In the genomic region with DNA sequence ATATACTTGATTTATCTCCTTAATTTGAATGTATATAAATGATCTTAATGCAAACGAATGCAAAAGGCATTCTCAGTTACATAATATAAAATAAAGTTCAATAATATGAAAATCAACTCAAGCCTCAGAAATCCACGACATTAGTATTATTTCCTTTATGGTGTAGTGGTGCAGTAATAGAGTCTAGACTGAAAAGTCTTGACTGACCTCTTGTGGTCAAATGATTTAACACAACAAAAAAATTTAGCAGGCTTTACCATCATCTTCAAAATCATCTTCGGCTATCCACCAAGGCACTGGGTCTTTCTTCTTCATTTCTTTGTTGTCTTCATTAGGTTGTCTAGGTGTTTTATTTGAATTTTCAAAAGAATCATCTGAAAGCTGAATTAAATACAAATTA, we compare ENCODE assay signal across 9 mouse cellular contexts. TPM values are rescaled to one million over a fixed set of nuclear protein-coding genes. Genes with fewer than 3 reads are reported as not detected.
DNase-seq lines count a peak whose midpoint lies in the region; ATAC-seq and TF ChIP-seq lines count a peak whose summit lies in the region.
"Had no signal": no experiment of that assay in that cellular context is flagged by ENCODE, and none has a peak within 500 bp of the region (broad histone marks: within the 10 kb centered on the region; RNA-seq: fewer than 3 reads in every experiment).

No protein-coding gene starts in this region.

- no peaks in the 10 kb centered on the region for H3K9me3 ChIP-seq in lung, embryonic 14.5 days (ENCODE audit: low read depth, low read length)

- no peak overlapping the region for H3K27ac ChIP-seq in lung, embryonic 14.5 days (ENCODE audit: low read depth)

- no peak overlapping the region for H3K4me3 ChIP-seq in lung, embryonic 14.5 days (ENCODE audit: low read depth, low read length)
- H3K4me3 ChIP-seq: myocyte had no signal

- H3K4me2 ChIP-seq in lung, embryonic 14.5 days = no peak overlapping the region

- 35% methylated on average over 3 of the region's 3 CpGs for WGBS in lung, embryonic 14.5 days

- H3K9ac ChIP-seq in lung, embryonic 14.5 days = no peak overlapping the region

- TF ChIP-seq CTCF in lung, embryonic 14.5 days (IDR thresholded peaks at IDR 0.05; ENCODE audit: low read depth) = peak; percentile 59

- peak; percentile 62 for DNase-seq in embryo, embryonic 10.5 days (ENCODE audit: low spot score)
- DNase-seq in embryo, embryonic 9.5 days (ENCODE audit: extremely low spot score) = no peak
- DNase-seq in lung, embryonic 14.5 days = peak; percentile 72
- no peak for DNase-seq in lung, postnatal 4 days
- DNase-seq in retina, postnatal 1 day = peak; percentile 43
- DNase-seq in heart, adult 9 months (ENCODE audit: low spot score in 2 of 2) = no peak
- no peak for DNase-seq in adrenal gland, postnatal 36 days

- no peaks in the 10 kb centered on the region for H3K4me1 ChIP-seq in lung, embryonic 14.5 days (ENCODE audit: insufficient read depth)

- no peaks in the 10 kb centered on the region for H3K27me3 ChIP-seq in lung, embryonic 14.5 days (ENCODE audit: insufficient read depth, low read length)

- H3K36me3 ChIP-seq in lung, embryonic 14.5 days (ENCODE audit: insufficient read depth) = peaks cover 27% of the 10 kb centered on the region; the same call in 1 of the 2 replicates

- peak; percentile 62 for ATAC-seq in lung, embryonic 14.5 days (ENCODE audit: insufficient read depth)
- peak; percentile 56 to 76; a peak in 3 of 4 replicates for ATAC-seq in hematopoietic stem cell, adult 5-6 weeks (replicated peaks in 1 of 2; ENCODE audit: insufficient read depth in 1 of 2, low FRiP score in 2 of 2, low TSS enrichment in 1 of 2, low read depth in 1 of 2, poor library complexity in 2 of 2, severe bottlenecking in 2 of 2)

RNA-seq across cellular contexts. Expression of gene Cep162, which starts 7.2 kb away (rescaled TPM):
- polyA plus RNA-seq in lung, embryonic 14.5 days (2014; fragmentation: Nextera tagmentation; extraction: Ambion mirVana) = 8.1 and 8.3 TPM in 2 replicates
- total RNA-seq in hematopoietic stem cell, adult 5-6 weeks (2017) = 17.5 and 35.6 TPM in 2 replicates
- 1 to 10 TPM; 5.0 to 5.2 TPM for total RNA-seq in adrenal gland, postnatal 36 days (2021)

Comparison
In these comparisons a context has a peak if more than half of its experiments do, and no peak if none do; other contexts are left out.
1. DNase-seq: peak in embryo, embryonic 10.5 days (single experiment), lung, embryonic 14.5 days (single experiment) and retina, postnatal 1 day (single experiment); none in embryo, embryonic 9.5 days (single experiment), lung, postnatal 4 days (0 of 2), heart, adult 9 months (0 of 2) and adrenal gland, postnatal 36 days (0 of 2).